Mouse (Mus musculus) forebrain, embryonic 13.5 days (tissue): ENCODE data around the gene Gapvd1. TPM values are rescaled to one million over a fixed set of nuclear protein-coding genes. Genes with fewer than 3 reads are reported as not detected.

Experiments
- ATAC-seq: fragments of 200-750 bp; cut with Nextera tagmentation; 2 replicates; pipeline ENCODE4 v1.8.0; 2017
- H3K27ac ChIP-seq: fragments of 300-500 bp; sonication (generic); 2 replicates; pipeline ENCODE4 v1.5.1; 2015; ENCODE audit warnings: inconsistent platforms, mild to moderate bottlenecking, moderate library complexity
- H3K27me3 ChIP-seq: fragments of 300-500 bp; sonication (generic); 2 replicates; pipeline ENCODE4 v1.6.1; 2015; ENCODE audit warnings: mild to moderate bottlenecking, inconsistent platforms
- H3K36me3 ChIP-seq: fragments of 300-500 bp; sonication (generic); 2 replicates; pipeline ENCODE4 v1.6.1; 2015; ENCODE audit warnings: mild to moderate bottlenecking, inconsistent platforms; ENCODE audit not compliant: poor library complexity, severe bottlenecking
- H3K4me1 ChIP-seq: fragments of 300-500 bp; sonication (generic); 2 replicates; pipeline ENCODE4 v1.6.1; 2015; ENCODE audit warnings: inconsistent platforms
- H3K4me2 ChIP-seq: fragments of 300-500 bp; sonication (generic); 2 replicates; pipeline ENCODE4 v1.6.1; 2015; ENCODE audit warnings: inconsistent platforms, mild to moderate bottlenecking, moderate library complexity
- H3K4me3 ChIP-seq: fragments of 300-500 bp; sonication (generic); 2 replicates; pipeline ENCODE4 v1.5.1; 2015; ENCODE audit warnings: mild to moderate bottlenecking, inconsistent platforms
- H3K9ac ChIP-seq: fragments of 300-500 bp; sonication (generic); 2 replicates; pipeline ENCODE4 v1.6.1; 2015; ENCODE audit warnings: mild to moderate bottlenecking, inconsistent platforms
- H3K9me3 ChIP-seq: fragments of 300-500 bp; sonication (generic); replicated peaks from 2 replicates; pipeline ENCODE4 v1.6.1; 2016; ENCODE audit warnings: inconsistent platforms
- WGBS: fragments of 180-500 bp; shearing (Covaris S2); methylation state at CpG from one replicate; pipeline ENCODE4 v1.1.7; 2015; 5-methylcytosine and 5-hydroxymethylcytosine counted together
- polyA plus RNA-seq: library from polyadenylated mRNA; unstranded; fragments of >200 nt; fragmentation: Nextera tagmentation; extraction: Ambion mirVana; gene quantifications from 2 replicates; pipeline ENCODE4 v1.2.1, GENCODE M21; 2015

Gene Gapvd1
- polyA plus RNA-seq, 1 experiment from 2014 or later = 112 TPM

- no peak overlapping the region for H3K4me3 ChIP-seq
- 29% methylated on average over 2 of the region's 2 CpGs for WGBS
- H3K4me1 ChIP-seq = peaks cover 16% of the 10 kb centered on the region
- H3K4me2 ChIP-seq = no peak overlapping the region
- H3K27ac ChIP-seq = no peak overlapping the region
- H3K9me3 ChIP-seq = no peaks in the 10 kb centered on the region
- no peak overlapping the region for H3K9ac ChIP-seq
- no peaks in the 10 kb centered on the region for H3K36me3 ChIP-seq
- peaks cover 33% of the 10 kb centered on the region for H3K27me3 ChIP-seq
- ATAC-seq = no peak
Measured at GRCm38 (mm10) chr2:34642351-34642750, 112.7 kb downstream of the Gapvd1 start.

- Histone ChIP-seq H3K27ac (no peak overlapping the region), H3K4me3 (no peak overlapping the region), H3K9me3 (no peaks in the 10 kb centered on the region), H3K36me3 (no peaks in the 10 kb centered on the region), H3K9ac (no peak overlapping the region), H3K4me2 (peak overlapping the region; percentile 78; the same call in 1 of the 2 replicates), H3K4me1 (peaks cover 7% of the 10 kb centered on the region; the same call in 1 of the 2 replicates), H3K27me3 (peaks cover 15% of the 10 kb centered on the region)
- peak; percentile 44; the same call in 1 of the 2 replicates for ATAC-seq
- 63% methylated on average over 5 of the region's 5 CpGs for WGBS
Measured at GRCm38 (mm10) chr2:34639725-34640124, 115.3 kb downstream of the Gapvd1 start.

GRCm38 (mm10) chr2:34638955-34639650, 115.9 kb downstream of the Gapvd1 start:
- peak overlapping the region; percentile 65 for H3K9ac ChIP-seq
- peak; percentile 81 for ATAC-seq
- H3K27me3 ChIP-seq = peaks cover 12% of the 10 kb centered on the region; the same call in 1 of the 2 replicates
- peak overlapping the region; percentile 41 for H3K4me3 ChIP-seq
- 21% methylated on average over 37 of the region's 37 CpGs for WGBS
- no peaks in the 10 kb centered on the region for H3K9me3 ChIP-seq
- no peaks in the 10 kb centered on the region for H3K36me3 ChIP-seq
- peak overlapping the region; percentile 78 for H3K4me2 ChIP-seq
- no peak overlapping the region for H3K27ac ChIP-seq
- H3K4me1 ChIP-seq = peaks cover 7% of the 10 kb centered on the region; the same call in 1 of the 2 replicates

DNA sequence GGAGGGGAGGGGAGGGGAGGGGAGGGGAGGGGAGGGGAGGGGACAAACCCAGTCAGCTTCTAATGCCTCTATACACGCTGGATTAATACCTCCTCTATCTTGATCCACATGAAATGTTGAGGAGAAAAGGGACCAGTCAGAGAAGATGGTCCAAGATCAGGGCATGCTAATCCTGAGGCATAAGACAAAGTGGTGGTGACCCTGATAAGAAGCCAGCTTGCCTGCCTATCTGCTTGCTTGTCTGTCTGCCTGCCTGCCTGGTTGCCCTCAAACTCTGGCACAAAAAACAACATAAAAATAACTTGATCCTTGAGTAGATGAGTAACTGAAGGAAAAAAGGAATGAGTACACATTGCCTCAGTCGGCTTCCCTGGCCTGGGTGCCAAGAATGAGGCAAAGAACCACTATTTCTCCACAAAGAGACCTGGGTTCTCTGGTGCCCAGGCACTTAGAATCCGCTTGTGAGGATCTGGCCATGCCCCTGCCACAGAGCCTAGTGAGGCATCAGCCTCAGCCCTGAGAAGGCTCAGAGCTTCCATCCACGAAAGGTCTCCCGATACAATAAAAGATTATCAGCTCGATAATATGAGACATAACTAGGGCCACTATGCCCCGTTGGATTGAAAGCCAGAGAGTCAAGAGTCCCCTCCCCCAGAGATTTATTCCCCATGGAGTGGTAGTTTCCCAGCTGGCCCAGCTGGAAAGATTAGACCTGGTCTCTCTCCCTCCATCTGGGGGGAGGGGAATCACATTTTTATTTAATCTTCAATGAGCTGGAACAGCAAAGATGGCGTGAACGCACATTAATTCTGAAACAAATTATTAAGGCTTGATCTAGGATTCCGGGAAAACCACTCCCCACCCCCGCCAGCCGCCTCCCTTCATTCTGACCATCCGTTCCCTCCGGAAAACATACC, 119.5 kb downstream of the Gapvd1 start:
- Histone ChIP-seq H3K9me3 (no peaks in the 10 kb centered on the region), H3K4me2 (no peak overlapping the region), H3K36me3 (no peaks in the 10 kb centered on the region), H3K9ac (no peak overlapping the region), H3K4me3 (no peak overlapping the region), H3K27me3 (0 out of 2 replicates have a peak, but pooled peaks cover 5% of the 10 kb centered on the region), H3K27ac (no peak overlapping the region), H3K4me1 (peaks cover 7% of the 10 kb centered on the region; the same call in 1 of the 2 replicates)
- no peak for ATAC-seq
- 81% methylated on average over 14 of the region's 14 CpGs for WGBS

DNA sequence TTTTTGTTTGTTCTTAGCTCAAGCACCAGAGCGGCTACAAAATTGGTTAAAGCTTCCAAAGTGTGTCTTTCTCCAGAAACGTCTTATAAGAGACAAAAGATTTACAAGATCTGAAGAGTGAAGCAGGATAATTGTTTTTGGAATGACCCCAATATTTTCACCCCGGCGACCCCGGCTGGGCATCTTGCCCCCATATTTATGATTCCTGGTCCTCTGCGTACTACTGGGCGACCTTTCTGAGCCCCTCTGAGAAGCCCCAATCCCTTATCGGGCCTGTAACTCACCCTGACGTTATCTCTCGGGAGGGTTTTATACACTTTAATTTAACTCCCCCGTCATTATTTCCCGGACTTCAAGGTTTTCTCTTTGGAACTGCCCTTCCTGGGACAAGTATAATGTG, 123.0 kb downstream of the Gapvd1 start:
- Histone ChIP-seq H3K27ac (no peak overlapping the region), H3K4me2 (no peak overlapping the region), H3K27me3 (no peaks in the 10 kb centered on the region), H3K4me3 (no peak overlapping the region), H3K4me1 (no peaks in the 10 kb centered on the region), H3K9ac (no peak overlapping the region), H3K9me3 (no peaks in the 10 kb centered on the region), H3K36me3 (no peaks in the 10 kb centered on the region)
- ATAC-seq = no peak
- 79% methylated on average over 12 of the region's 12 CpGs for WGBS

GRCm38 (mm10) chr2:34630445-34630844, 124.6 kb downstream of the Gapvd1 start:
- Histone ChIP-seq H3K4me1 (no peaks in the 10 kb centered on the region), H3K9ac (no peak overlapping the region), H3K4me2 (no peak overlapping the region), H3K27me3 (no peaks in the 10 kb centered on the region), H3K27ac (no peak overlapping the region), H3K36me3 (peaks cover 6% of the 10 kb centered on the region), H3K4me3 (no peak overlapping the region), H3K9me3 (no peaks in the 10 kb centered on the region)
- no peak for ATAC-seq
- WGBS = 84% methylated on average over 6 of the region's 6 CpGs

DNA sequence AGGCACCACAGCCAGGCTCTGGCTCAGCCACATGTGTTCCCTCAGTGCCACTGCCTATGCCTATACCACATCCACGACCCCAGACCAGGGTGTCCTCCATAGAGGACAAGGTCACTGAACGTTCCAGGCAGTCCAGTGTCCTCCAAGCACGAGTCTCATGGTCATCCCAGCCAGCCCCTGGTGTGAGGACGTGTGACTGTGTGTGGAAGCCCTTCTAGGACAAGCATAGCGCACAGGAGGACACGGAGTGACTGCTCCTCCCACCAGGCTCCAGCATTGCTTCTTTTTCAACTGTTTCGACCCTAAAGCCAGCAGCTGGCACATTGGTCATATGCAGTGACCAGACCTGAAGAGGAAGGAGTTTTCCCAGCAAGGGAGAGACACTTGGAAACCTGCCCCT, 125.3 kb downstream of the Gapvd1 start:
- ATAC-seq = no peak

DNA sequence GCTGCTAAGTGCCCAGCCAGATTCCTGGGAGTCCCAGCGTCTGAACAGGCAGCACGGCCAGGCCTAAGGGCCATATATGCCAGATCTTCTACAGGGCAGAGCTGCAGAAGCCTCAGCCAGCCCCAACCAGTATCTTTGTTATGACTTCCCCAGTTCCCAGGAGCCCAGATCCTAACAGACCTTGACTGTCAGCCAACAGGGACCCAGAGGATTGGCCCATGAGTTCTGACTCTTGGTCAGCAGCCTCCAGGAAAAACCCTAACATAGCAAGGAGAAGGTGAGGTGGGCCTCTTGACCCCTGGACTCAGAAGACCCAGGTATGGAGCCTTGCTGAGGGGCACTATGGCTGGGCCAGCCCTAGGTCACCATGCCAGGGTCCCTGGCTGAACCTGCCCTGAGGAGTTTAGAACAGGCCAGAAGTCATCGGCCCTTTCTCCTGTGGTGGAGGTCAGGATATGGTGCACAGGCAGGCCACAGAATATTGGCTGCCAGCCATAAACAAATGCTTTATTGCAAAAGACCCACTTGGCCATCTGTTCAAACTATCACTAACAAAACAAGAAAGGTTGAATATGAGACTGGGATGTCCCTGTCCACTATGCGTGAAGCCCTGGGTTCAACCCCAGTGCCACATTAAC, 126.0 kb downstream of the Gapvd1 start:
- 90% methylated on average over 4 of the region's 4 CpGs for WGBS
- Histone ChIP-seq H3K27ac (no peak overlapping the region), H3K4me2 (no peak overlapping the region), H3K9ac (no peak overlapping the region), H3K27me3 (no peaks in the 10 kb centered on the region), H3K4me1 (no peaks in the 10 kb centered on the region), H3K36me3 (peaks cover 13% of the 10 kb centered on the region), H3K9me3 (no peaks in the 10 kb centered on the region), H3K4me3 (no peak overlapping the region)
- ATAC-seq = no peak

More for the DNA sequence above, 125.3 kb downstream of the Gapvd1 start:
- Histone ChIP-seq H3K27ac (no peak overlapping the region), H3K4me1 (no peaks in the 10 kb centered on the region), H3K36me3 (peaks cover 13% of the 10 kb centered on the region), H3K9me3 (no peaks in the 10 kb centered on the region), H3K4me3 (no peak overlapping the region), H3K27me3 (no peaks in the 10 kb centered on the region), H3K9ac (no peak overlapping the region), H3K4me2 (no peak overlapping the region)
- 83% methylated on average over 7 of the region's 7 CpGs for WGBS

DNA sequence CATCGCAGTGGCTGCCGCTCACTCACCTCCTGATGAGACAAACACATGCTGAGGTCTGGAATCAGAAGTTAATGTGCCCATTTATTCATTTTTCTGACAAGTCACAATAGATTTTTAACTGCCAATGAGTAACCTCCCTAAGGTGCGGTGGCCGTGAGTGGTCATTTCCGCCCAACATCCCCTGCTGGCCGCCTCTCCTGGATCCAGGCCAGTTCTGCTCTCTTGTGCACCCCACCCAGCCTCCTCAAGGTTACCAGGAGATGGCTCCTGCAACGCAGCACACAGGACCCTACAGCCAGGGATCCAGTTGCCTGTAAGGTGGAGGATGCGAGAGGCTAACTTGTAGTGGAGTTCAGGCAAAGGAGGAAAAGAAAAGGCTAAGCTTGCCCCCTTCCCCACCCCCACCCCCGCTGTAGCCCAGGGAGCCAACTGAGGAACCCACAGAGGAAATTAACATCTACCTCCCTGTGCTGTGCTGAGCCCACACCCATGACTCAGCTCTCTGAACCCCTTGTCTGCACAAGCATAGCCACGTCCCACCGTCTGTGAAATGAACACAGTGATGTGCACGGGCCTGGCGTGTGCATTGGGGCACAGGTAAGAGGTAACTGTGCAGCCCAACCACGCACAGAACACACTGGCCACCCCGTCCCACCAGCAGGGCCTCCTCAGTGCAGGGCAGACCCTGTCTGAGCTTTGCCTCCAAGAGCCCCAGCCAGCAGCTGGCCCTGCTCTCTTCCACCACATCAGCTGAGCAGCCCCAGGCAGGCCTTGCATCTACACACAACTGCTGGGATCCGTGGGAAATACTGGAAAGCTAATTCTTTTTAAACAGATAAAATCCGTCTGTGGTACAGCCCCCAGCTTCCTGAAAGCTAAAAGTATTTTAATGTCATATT, 127.5 kb downstream of the Gapvd1 start:
- Histone ChIP-seq H3K27me3 (no peaks in the 10 kb centered on the region), H3K27ac (no peak overlapping the region), H3K4me1 (no peaks in the 10 kb centered on the region), H3K9me3 (no peaks in the 10 kb centered on the region), H3K9ac (no peak overlapping the region), H3K4me2 (no peak overlapping the region), H3K36me3 (peaks cover 16% of the 10 kb centered on the region), H3K4me3 (no peak overlapping the region)
- WGBS = 75% methylated on average over 17 of the region's 17 CpGs
- ATAC-seq = no peak
